In genomic region chr8:79711064-79711961, GRCm38 (mm10) we compare ENCODE assay signal across 8 mouse cellular contexts. TPM values are rescaled to one million over a fixed set of nuclear protein-coding genes. Genes with fewer than 3 reads are reported as not detected.
DNase-seq lines count a peak whose midpoint lies in the region; ATAC-seq and TF ChIP-seq lines count a peak whose summit lies in the region.

Abce1 (minus strand) TSS chr8:79711740.
Anapc10 (plus strand) TSS chr8:79711820.

- H3K4me2 ChIP-seq in forebrain, embryonic 16.5 days (ENCODE audit: low read length), result peak within 1 kb of the TSS; percentile 63
- H3K4me2 ChIP-seq in lung, embryonic 14.5 days, result peak within 1 kb of the TSS; percentile 70

- H3K4me1 ChIP-seq in G1E (ENCODE audit: insufficient read depth, low read depth, low read length), result peaks cover 11% of the 10 kb centered on the region
- peaks cover 6% of the 10 kb centered on the region for H3K4me1 ChIP-seq in forebrain, embryonic 16.5 days (replicated peaks; ENCODE audit: control insufficient read depth, insufficient read depth, low read length)
- H3K4me1 ChIP-seq in lung, embryonic 14.5 days (ENCODE audit: insufficient read depth), result no peaks in the 10 kb centered on the region
- no peaks in the 10 kb centered on the region for H3K4me1 ChIP-seq in olfactory bulb, adult 2 months (ENCODE audit: control insufficient read depth, insufficient read depth, low read length)
- no peaks in the 10 kb centered on the region for H3K4me1 ChIP-seq in thymus, adult 2 months (replicated peaks; ENCODE audit: control insufficient read depth, insufficient read depth, low read length)

- ATAC-seq in G1E (ENCODE audit: extremely low read depth, insufficient number of reproducible peaks, low FRiP score, poor library complexity, severe bottlenecking), result peak; percentile 88
- ATAC-seq in forebrain, embryonic 16.5 days, result peak; percentile 99
- peak; percentile 99 for ATAC-seq in lung, embryonic 14.5 days (ENCODE audit: insufficient read depth)

- peak within 1 kb of the TSS; percentile 81 for H3K9ac ChIP-seq in forebrain, embryonic 16.5 days (replicated peaks; ENCODE audit: low read depth, low read length)
- H3K9ac ChIP-seq in lung, embryonic 14.5 days, result peak within 1 kb of the TSS; percentile 83

- DNase-seq in G1E (ENCODE audit: low spot score), result peak; percentile 80
- DNase-seq in cerebellum, adult 18-20 months, result peak; percentile 95 to 99
- DNase-seq in heart, postnatal 36 days, result peak; percentile 99
- peak; percentile 97 to 99 for DNase-seq in layer of hippocampus, adult 2 months (ENCODE audit: low spot score in 2 of 2)
- DNase-seq in lung, embryonic 14.5 days, result peak; percentile 100
- peak; percentile 97 for DNase-seq in thymus, adult 2 months

- peak within 1 kb of the TSS; percentile 95 for H3K4me3 ChIP-seq in G1E (ENCODE audit: low read depth, low read length)
- peak within 1 kb of the TSS; percentile 90 for H3K4me3 ChIP-seq in forebrain, embryonic 16.5 days (replicated peaks; ENCODE audit: low read length)
- H3K4me3 ChIP-seq in layer of hippocampus, adult 2 months, result peak within 1 kb of the TSS; percentile 91
- peak within 1 kb of the TSS; percentile 92 for H3K4me3 ChIP-seq in lung, embryonic 14.5 days (ENCODE audit: low read depth, low read length)
- H3K4me3 ChIP-seq in olfactory bulb, adult 2 months (ENCODE audit: insufficient read depth, low read depth, low read length), result peak within 1 kb of the TSS; percentile 82
- H3K4me3 ChIP-seq in thymus, adult 2 months (ENCODE audit: control insufficient read depth, insufficient read depth, low read length), result peak within 1 kb of the TSS; percentile 95

- H3K36me3 ChIP-seq in G1E (replicated peaks), result peaks cover 35% of the 10 kb centered on the region
- H3K36me3 ChIP-seq in forebrain, embryonic 16.5 days (ENCODE audit: control insufficient read depth, insufficient read depth), result peaks cover 7% of the 10 kb centered on the region; the same call in 1 of the 2 replicates
- peaks cover 16% of the 10 kb centered on the region for H3K36me3 ChIP-seq in lung, embryonic 14.5 days (ENCODE audit: insufficient read depth)
- H3K36me3 ChIP-seq in thymus, adult 2 months (ENCODE audit: control insufficient read depth, insufficient read depth, low read length), result peaks cover 6% of the 10 kb centered on the region; the same call in 1 of the 2 replicates

- no peaks in the 10 kb centered on the region for H3K9me3 ChIP-seq in G1E (replicated peaks)
- H3K9me3 ChIP-seq in forebrain, embryonic 16.5 days (ENCODE audit: control insufficient read depth, low read length), result no peaks in the 10 kb centered on the region
- H3K9me3 ChIP-seq in lung, embryonic 14.5 days (ENCODE audit: low read depth, low read length), result no peaks in the 10 kb centered on the region

- intact Hi-C loops in heart, postnatal 36 days (cut with DNase I), result loop anchor here (5.0 kb wide), 1 partner anchor 414 kb away; no protein-coding TSS in a partner anchor

- peak within 1 kb of the TSS; percentile 78 for H3K27ac ChIP-seq in forebrain, embryonic 16.5 days (ENCODE audit: low read length)
- H3K27ac ChIP-seq in layer of hippocampus, adult 2 months, result peak within 1 kb of the TSS; percentile 95
- peak within 1 kb of the TSS; percentile 84 for H3K27ac ChIP-seq in lung, embryonic 14.5 days (ENCODE audit: low read depth)
- H3K27ac ChIP-seq in olfactory bulb, adult 2 months (ENCODE audit: insufficient read depth, low read depth, low read length), result peak within 1 kb of the TSS; percentile 55
- H3K27ac ChIP-seq in thymus, adult 2 months (ENCODE audit: control insufficient read depth, insufficient read depth, low read length), result peak within 1 kb of the TSS; percentile 51; the same call in 1 of the 2 replicates

- peak; percentile 74 for TF ChIP-seq POLR2A in olfactory bulb, adult 2 months (IDR thresholded peaks at IDR 0.05; ENCODE audit: insufficient read depth, low read depth, low read length)
- peak; percentile 90 for TF ChIP-seq POLR2A in thymus, adult 2 months (IDR thresholded peaks at IDR 0.05; ENCODE audit: control insufficient read depth, extremely low read depth, insufficient read depth, low read length, poor library complexity)

- H3K27me3 ChIP-seq in G1E (ENCODE audit: insufficient read depth, low read length), result no peaks in the 10 kb centered on the region
- no peaks in the 10 kb centered on the region for H3K27me3 ChIP-seq in forebrain, embryonic 16.5 days (replicated peaks; ENCODE audit: control insufficient read depth, insufficient read depth, low read length)
- no peaks in the 10 kb centered on the region for H3K27me3 ChIP-seq in lung, embryonic 14.5 days (ENCODE audit: insufficient read depth, low read length)
- no peaks in the 10 kb centered on the region for H3K27me3 ChIP-seq in thymus, adult 2 months (ENCODE audit: control insufficient read depth, insufficient read depth, low read length)

- WGBS in forebrain, embryonic 16.5 days, result under 1% methylated on average over 73 of the region's 73 CpGs
- WGBS in lung, embryonic 14.5 days, result under 1% methylated on average over 73 of the region's 73 CpGs
- under 1% methylated on average over 73 of the region's 73 CpGs for WGBS in olfactory bulb, adult 2 months
- WGBS in thymus, adult 2 months, result under 1% methylated on average over 73 of the region's 73 CpGs

- no peak for TF ChIP-seq CTCF in G1E (IDR thresholded peaks at IDR 0.05; ENCODE audit: low read depth, low read length)
- no peak for TF ChIP-seq CTCF in layer of hippocampus, adult 2 months (conservative IDR thresholded peaks at IDR 0.05)
- TF ChIP-seq CTCF in lung, embryonic 14.5 days (IDR thresholded peaks at IDR 0.05; ENCODE audit: low read depth), result no peak
- TF ChIP-seq CTCF in olfactory bulb, adult 2 months (IDR thresholded peaks at IDR 0.05; ENCODE audit: insufficient read depth, low read depth, low read length), result no peak
- peak; percentile 60; the same call in 1 of the 2 replicates for TF ChIP-seq CTCF in thymus, adult 2 months (IDR thresholded peaks at IDR 0.05; ENCODE audit: borderline replicate concordance, control insufficient read depth, extremely low read depth, insufficient read depth, low read length, poor library complexity)

RNA-seq across cellular contexts. Expression of gene Abce1, which starts in this region (rescaled TPM):
- total RNA-seq in G1E (2014; fragmentation: Nextera tagmentation) (354 and 437 TPM in 2 replicates), G1E (2017) (243 and 266 TPM in 2 replicates)
- polyA plus RNA-seq in G1E (2012), result 8.7 and 17.3 TPM in 2 replicates
- 92.5 and 105 TPM in 2 replicates for polyA plus RNA-seq in forebrain, embryonic 16.5 days (2015; fragmentation: Nextera tagmentation; extraction: Ambion mirVana)
- total RNA-seq in heart, postnatal 36 days (2021), result 10 to 100 TPM; 45.8 to 48.5 TPM
- total RNA-seq in layer of hippocampus, adult 2 months (2021), result 10 to 100 TPM; 72.0 to 78.3 TPM
- 132 and 136 TPM in 2 replicates for polyA plus RNA-seq in lung, embryonic 14.5 days (2014; fragmentation: Nextera tagmentation; extraction: Ambion mirVana)
- not detected in 2 replicates for polyA plus RNA-seq in olfactory bulb, adult 2 months (2012; ENCODE audit: insufficient read depth, insufficient read length, low replicate concordance, missing spikeins)
- 18.2 and 20.2 TPM in 2 replicates for polyA plus RNA-seq in thymus, adult 2 months (2012; rRNA removed)

RNA-seq across cellular contexts. Expression of gene Anapc10, which starts in this region (rescaled TPM):
- total RNA-seq in G1E (2014; fragmentation: Nextera tagmentation) (15.3 and 16.3 TPM in 2 replicates), G1E (2017) (12.8 and 12.9 TPM in 2 replicates)
- 0.13 and 0.65 TPM in 2 replicates for polyA plus RNA-seq in G1E (2012)
- polyA plus RNA-seq in forebrain, embryonic 16.5 days (2015; fragmentation: Nextera tagmentation; extraction: Ambion mirVana), result 40.6 and 48.4 TPM in 2 replicates
- 1 to 10 TPM; 4.6 to 6.0 TPM for total RNA-seq in heart, postnatal 36 days (2021)
- total RNA-seq in layer of hippocampus, adult 2 months (2021), result 10 to 100 TPM in 1 of 2 experiments, 1 to 10 TPM in 1; 7.0 to 10.2 TPM
- polyA plus RNA-seq in lung, embryonic 14.5 days (2014; fragmentation: Nextera tagmentation; extraction: Ambion mirVana), result 38.7 and 43.0 TPM in 2 replicates
- polyA plus RNA-seq in olfactory bulb, adult 2 months (2012; ENCODE audit: insufficient read depth, insufficient read length, low replicate concordance, missing spikeins), result not detected in 2 replicates
- 0.93 and 2.6 TPM in 2 replicates for polyA plus RNA-seq in thymus, adult 2 months (2012; rRNA removed)

Comparison
In these comparisons a context has a peak if more than half of its experiments do, and no peak if none do; other contexts are left out.
1. Peak in every context shown above with its lines: DNase-seq, ATAC-seq, H3K4me3 ChIP-seq and H3K27ac ChIP-seq.
2. RNA of gene Anapc10 (polyA plus RNA-seq): 40.6 to 48.4 TPM in forebrain, embryonic 16.5 days and 38.7 to 43.0 TPM in lung, embryonic 14.5 days; 0.93 to 2.6 TPM in thymus, adult 2 months, 0.13 to 0.65 TPM in G1E and not detected in olfactory bulb, adult 2 months; every median in the first group is over 10 times any median in the second.